Mouse (Mus musculus): ENCODE measurements around the gene Tppp. TPM values are rescaled to one million over a fixed set of nuclear protein-coding genes. Genes with fewer than 3 reads are reported as not detected.
"Not testable (repeated sequence)": the region's sequence is repeated elsewhere in the genome, so short reads cannot be mapped to it uniquely, and the experiment has no call there.

The Tppp gene
- polyA plus RNA-seq, 1 experiment from 2014 or later: 1.3 TPM

DNA sequence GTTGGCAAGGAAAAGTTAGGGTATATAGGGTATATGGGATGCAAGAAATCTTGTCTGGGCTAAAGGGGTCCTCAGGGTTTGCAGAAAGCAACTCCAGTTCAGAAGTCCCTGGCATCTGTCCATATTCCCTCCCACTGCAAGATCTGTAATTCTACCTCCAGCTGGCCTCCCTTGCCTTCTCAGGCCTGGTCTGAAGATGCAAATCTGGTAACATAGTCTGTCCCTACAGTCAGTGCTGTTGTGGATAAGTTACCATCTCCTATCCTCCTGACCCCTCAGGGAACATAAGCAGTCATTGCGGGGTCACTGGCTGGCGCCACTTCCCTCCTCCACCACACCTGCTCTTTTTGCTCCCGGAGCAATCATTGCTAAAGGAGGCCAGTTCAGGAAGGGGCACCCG lies 6.7 kb downstream of the Tppp start:
- peaks cover 4% of the 10 kb centered on the region for H3K27me3 ChIP-seq (ENCODE audit: control insufficient read depth, insufficient read depth, low read depth, low read length)
- no peak for ATAC-seq (ENCODE audit: low read depth)
- no peak overlapping the region for H3K27ac ChIP-seq (ENCODE audit: low read length)
- no peak overlapping the region for H3K4me2 ChIP-seq (ENCODE audit: low read depth, low read length)
- H3K9ac ChIP-seq (ENCODE audit: low read length): no peak overlapping the region
- H3K4me3 ChIP-seq (ENCODE audit: low read length): no peak overlapping the region
- 79% methylated on average over 4 of the region's 4 CpGs for WGBS
- H3K36me3 ChIP-seq (ENCODE audit: control insufficient read depth, insufficient read depth, low read length): no peaks in the 10 kb centered on the region
- H3K9me3 ChIP-seq (ENCODE audit: control insufficient read depth, low read length): no peaks in the 10 kb centered on the region
- H3K4me1 ChIP-seq (replicated peaks; ENCODE audit: control insufficient read depth, insufficient read depth, low read length): no peaks in the 10 kb centered on the region

- H3K9me3 ChIP-seq (ENCODE audit: control insufficient read depth, low read length): no peaks in the 10 kb centered on the region
- no peaks in the 10 kb centered on the region for H3K27me3 ChIP-seq (ENCODE audit: control insufficient read depth, insufficient read depth, low read depth, low read length)
- WGBS: 79% methylated on average over 4 of the region's 4 CpGs
- no peak overlapping the region for H3K4me3 ChIP-seq (ENCODE audit: low read length)
- no peaks in the 10 kb centered on the region for H3K4me1 ChIP-seq (replicated peaks; ENCODE audit: control insufficient read depth, insufficient read depth, low read length)
- ATAC-seq (ENCODE audit: low read depth): no peak
- no peak overlapping the region for H3K27ac ChIP-seq (ENCODE audit: low read length)
- H3K4me2 ChIP-seq (ENCODE audit: low read depth, low read length): no peak overlapping the region
- H3K9ac ChIP-seq (ENCODE audit: low read length): no peak overlapping the region
- H3K36me3 ChIP-seq (ENCODE audit: control insufficient read depth, insufficient read depth, low read length): no peaks in the 10 kb centered on the region
These were observed 8.2 kb downstream of the Tppp start for GRCm38 (mm10) chr13:74017426-74017825.

DNA sequence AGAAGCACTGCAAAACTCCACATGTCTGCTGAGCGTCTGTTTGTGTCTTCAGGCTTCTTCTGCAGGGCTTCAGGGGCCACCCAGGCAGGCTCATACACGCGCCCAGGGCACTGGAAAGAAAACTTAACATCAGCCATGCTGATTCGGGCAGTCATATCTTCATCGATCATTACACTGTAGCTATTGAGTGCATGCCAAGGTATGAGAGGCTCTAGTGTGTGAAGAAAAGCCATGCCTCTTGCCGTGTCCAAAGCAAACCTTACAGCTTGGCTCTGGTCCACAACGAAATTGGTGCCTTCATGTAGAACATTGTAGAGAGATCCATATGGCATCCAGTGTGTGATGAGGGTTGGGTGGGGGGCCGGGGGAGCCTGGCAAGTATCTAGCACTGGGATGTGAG lies 9.8 kb downstream of the Tppp start:
- 65% methylated on average over 8 of the region's 8 CpGs for WGBS
- not testable (repeated sequence) for H3K4me2 ChIP-seq (ENCODE audit: low read depth, low read length); H3K36me3 ChIP-seq (ENCODE audit: control insufficient read depth, insufficient read depth, low read length); H3K9me3 ChIP-seq (ENCODE audit: control insufficient read depth, low read length); H3K9ac ChIP-seq (ENCODE audit: low read length); H3K27me3 ChIP-seq (ENCODE audit: control insufficient read depth, insufficient read depth, low read depth, low read length); H3K4me3 ChIP-seq (ENCODE audit: low read length); H3K27ac ChIP-seq (ENCODE audit: low read length); ATAC-seq (ENCODE audit: low read depth); H3K4me1 ChIP-seq (replicated peaks; ENCODE audit: control insufficient read depth, insufficient read depth, low read length)

- WGBS: 56% methylated on average over 4 of the region's 4 CpGs
- no peak overlapping the region for H3K4me2 ChIP-seq (ENCODE audit: low read depth, low read length)
- H3K9me3 ChIP-seq (ENCODE audit: control insufficient read depth, low read length): no peaks in the 10 kb centered on the region
- H3K36me3 ChIP-seq (ENCODE audit: control insufficient read depth, insufficient read depth, low read length): no peaks in the 10 kb centered on the region
- H3K27ac ChIP-seq (ENCODE audit: low read length): no peak overlapping the region
- ATAC-seq (ENCODE audit: low read depth): peak; percentile 24; the same call in 1 of the 2 replicates
- peaks cover 8% of the 10 kb centered on the region; the same call in 1 of the 2 replicates for H3K4me1 ChIP-seq (replicated peaks; ENCODE audit: control insufficient read depth, insufficient read depth, low read length)
- no peak overlapping the region for H3K4me3 ChIP-seq (ENCODE audit: low read length)
- no peak overlapping the region for H3K9ac ChIP-seq (ENCODE audit: low read length)
- no peaks in the 10 kb centered on the region for H3K27me3 ChIP-seq (ENCODE audit: control insufficient read depth, insufficient read depth, low read depth, low read length)
These were observed 16.2 kb downstream of the Tppp start for GRCm38 (mm10) chr13:74025151-74026081.

GRCm38 (mm10) chr13:74026215-74026614 lies 17.0 kb downstream of the Tppp start:
- Histone ChIP-seq H3K4me1 (replicated peaks; ENCODE audit: control insufficient read depth, insufficient read depth, low read length) (peaks cover 8% of the 10 kb centered on the region; the same call in 1 of the 2 replicates), H3K9ac (ENCODE audit: low read length) (no peak overlapping the region), H3K9me3 (ENCODE audit: control insufficient read depth, low read length) (no peaks in the 10 kb centered on the region), H3K4me3 (ENCODE audit: low read length) (no peak overlapping the region), H3K27me3 (ENCODE audit: control insufficient read depth, insufficient read depth, low read depth, low read length) (no peaks in the 10 kb centered on the region), H3K27ac (ENCODE audit: low read length) (no peak overlapping the region), H3K36me3 (ENCODE audit: control insufficient read depth, insufficient read depth, low read length) (no peaks in the 10 kb centered on the region), H3K4me2 (ENCODE audit: low read depth, low read length) (no peak overlapping the region)
- peak; percentile 46; the same call in 1 of the 2 replicates for ATAC-seq (ENCODE audit: low read depth)
- 9% methylated on average over 2 of the region's 2 CpGs for WGBS

GRCm38 (mm10) chr13:74028116-74028515 lies 18.9 kb downstream of the Tppp start:
- H3K4me2 ChIP-seq (ENCODE audit: low read depth, low read length): no peak overlapping the region
- WGBS: 40% methylated on average over 2 of the region's 2 CpGs
- peaks cover 8% of the 10 kb centered on the region; the same call in 1 of the 2 replicates for H3K4me1 ChIP-seq (replicated peaks; ENCODE audit: control insufficient read depth, insufficient read depth, low read length)
- ATAC-seq (ENCODE audit: low read depth): no peak
- no peaks in the 10 kb centered on the region for H3K27me3 ChIP-seq (ENCODE audit: control insufficient read depth, insufficient read depth, low read depth, low read length)
- H3K4me3 ChIP-seq (ENCODE audit: low read length): no peak overlapping the region
- H3K36me3 ChIP-seq (ENCODE audit: control insufficient read depth, insufficient read depth, low read length): no peaks in the 10 kb centered on the region
- no peak overlapping the region for H3K27ac ChIP-seq (ENCODE audit: low read length)
- no peak overlapping the region for H3K9ac ChIP-seq (ENCODE audit: low read length)
- H3K9me3 ChIP-seq (ENCODE audit: control insufficient read depth, low read length): no peaks in the 10 kb centered on the region

DNA sequence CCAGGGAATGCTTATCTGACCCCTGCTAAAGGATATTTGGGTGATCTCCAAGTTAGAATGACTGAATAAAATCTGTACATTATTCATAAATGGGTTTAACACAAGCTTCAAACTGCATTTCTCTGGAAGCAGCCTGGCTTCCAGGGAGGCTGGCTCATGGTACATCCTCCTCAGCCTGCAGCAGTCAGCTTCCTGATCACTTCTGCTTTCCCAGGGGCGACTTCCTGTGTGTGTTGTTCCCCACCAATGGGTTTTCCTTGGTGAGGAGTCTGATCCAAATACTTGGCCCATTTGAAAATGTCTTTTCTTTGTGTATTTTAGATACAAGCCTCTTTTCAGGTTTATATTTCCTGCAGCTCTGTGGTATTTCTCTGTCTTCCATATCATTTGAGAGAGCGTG lies 19.8 kb downstream of the Tppp start:
- 58% methylated on average over 2 of the region's 2 CpGs for WGBS
- no peak for ATAC-seq (ENCODE audit: low read depth)
- Histone ChIP-seq H3K9me3 (ENCODE audit: control insufficient read depth, low read length) (no peaks in the 10 kb centered on the region), H3K27ac (ENCODE audit: low read length) (no peak overlapping the region), H3K9ac (ENCODE audit: low read length) (no peak overlapping the region), H3K36me3 (ENCODE audit: control insufficient read depth, insufficient read depth, low read length) (no peaks in the 10 kb centered on the region), H3K4me3 (ENCODE audit: low read length) (no peak overlapping the region), H3K4me2 (ENCODE audit: low read depth, low read length) (no peak overlapping the region), H3K4me1 (replicated peaks; ENCODE audit: control insufficient read depth, insufficient read depth, low read length) (peaks cover 8% of the 10 kb centered on the region; the same call in 1 of the 2 replicates), H3K27me3 (ENCODE audit: control insufficient read depth, insufficient read depth, low read depth, low read length) (no peaks in the 10 kb centered on the region)

GRCm38 (mm10) chr13:74030691-74031090 lies 21.5 kb downstream of the Tppp start:
- H3K9me3 ChIP-seq (ENCODE audit: control insufficient read depth, low read length): no peaks in the 10 kb centered on the region
- 79% methylated on average over 7 of the region's 7 CpGs for WGBS
- peaks cover under 1% of the 10 kb centered on the region; the same call in 1 of the 2 replicates for H3K4me1 ChIP-seq (replicated peaks; ENCODE audit: control insufficient read depth, insufficient read depth, low read length)
- no peak overlapping the region for H3K4me2 ChIP-seq (ENCODE audit: low read depth, low read length)
- H3K27me3 ChIP-seq (ENCODE audit: control insufficient read depth, insufficient read depth, low read depth, low read length): no peaks in the 10 kb centered on the region
- no peak overlapping the region for H3K4me3 ChIP-seq (ENCODE audit: low read length)
- no peak for ATAC-seq (ENCODE audit: low read depth)
- no peak overlapping the region for H3K27ac ChIP-seq (ENCODE audit: low read length)
- H3K36me3 ChIP-seq (ENCODE audit: control insufficient read depth, insufficient read depth, low read length): no peaks in the 10 kb centered on the region
- no peak overlapping the region for H3K9ac ChIP-seq (ENCODE audit: low read length)

- Histone ChIP-seq H3K27me3 (ENCODE audit: control insufficient read depth, insufficient read depth, low read depth, low read length) (no peaks in the 10 kb centered on the region), H3K9ac (ENCODE audit: low read length) (no peak overlapping the region), H3K36me3 (ENCODE audit: control insufficient read depth, insufficient read depth, low read length) (no peaks in the 10 kb centered on the region), H3K4me2 (ENCODE audit: low read depth, low read length) (no peak overlapping the region), H3K4me3 (ENCODE audit: low read length) (no peak overlapping the region), H3K9me3 (ENCODE audit: control insufficient read depth, low read length) (no peaks in the 10 kb centered on the region), H3K4me1 (replicated peaks; ENCODE audit: control insufficient read depth, insufficient read depth, low read length) (no peaks in the 10 kb centered on the region), H3K27ac (ENCODE audit: low read length) (no peak overlapping the region)
- WGBS: 74% methylated on average over 8 of the region's 8 CpGs
- ATAC-seq (ENCODE audit: low read depth): no peak
These were observed 21.9 kb downstream of the Tppp start for GRCm38 (mm10) chr13:74031133-74031532.
